ENCODE assay signal across 32 mouse cellular contexts in genomic region chr11:5918111-5918510, GRCm38 (mm10). TPM values are rescaled to one million over a fixed set of nuclear protein-coding genes. Genes with fewer than 3 reads are reported as not detected.
DNase-seq lines count a peak whose midpoint lies in the region; ATAC-seq lines count a peak whose summit lies in the region.
"Had no signal": no experiment of that assay in that cellular context is flagged by ENCODE, and none has a peak within 500 bp of the region (broad histone marks: within the 10 kb centered on the region; RNA-seq: fewer than 3 reads in every experiment).

No protein-coding gene starts in this region.

- intact Hi-C loops in heart, postnatal 36 days (cut with DNase I), result no loop called here

- 70% methylated on average over 2 of the region's 2 CpGs for WGBS in neural tube, embryonic 11.5 days
- WGBS in neural tube, embryonic 15.5 days, result 83% methylated on average over 2 of the region's 2 CpGs

- DNase-seq in heart, adult 11 months, result peak; percentile 74
- no peak for DNase-seq in heart, postnatal 36 days
- peak; percentile 6 for DNase-seq in neural tube, embryonic 11.5 days (ENCODE audit: low spot score)
- peak; percentile 85 for DNase-seq in 3T3-L1 (ENCODE audit: low read depth, low spot score)
- DNase-seq in NIH3T3 (ENCODE audit: low read depth), result peak; percentile 88
- DNase-seq in ovary, postnatal 36 days (ENCODE audit: low spot score), result no peak
- DNase-seq: adrenal gland, adult 2 months; adrenal gland, postnatal 14 days; cerebellum, adult 11-12 months; cerebellum, adult 8-10 months; cerebellum, postnatal 10 days; cerebellum, postnatal 36 days; embryo, embryonic 11 days; gastrocnemius, postnatal 10 days; gastrocnemius, postnatal 36 days; heart, postnatal 10 days; kidney, adult 11 months had no signal

- H3K9me3 ChIP-seq in neural tube, embryonic 11.5 days (ENCODE audit: control insufficient read depth, low read length), result no peaks in the 10 kb centered on the region
- H3K9me3 ChIP-seq in neural tube, embryonic 15.5 days (replicated peaks), result no peaks in the 10 kb centered on the region
- H3K9me3 ChIP-seq: embryonic facial prominence, embryonic 12.5 days; embryonic facial prominence, embryonic 15.5 days; forebrain, embryonic 12.5 days; forebrain, embryonic 15.5 days; heart, embryonic 12.5 days; heart, embryonic 15.5 days; hindbrain, embryonic 12.5 days; hindbrain, embryonic 15.5 days; intestine, embryonic 15.5 days had no signal

- H3K27ac ChIP-seq in neural tube, embryonic 11.5 days (ENCODE audit: low read depth, low read length), result no peak overlapping the region
- no peak overlapping the region for H3K27ac ChIP-seq in neural tube, embryonic 15.5 days (replicated peaks)
- H3K27ac ChIP-seq: embryonic facial prominence, embryonic 12.5 days; embryonic facial prominence, embryonic 15.5 days; forebrain, embryonic 12.5 days; forebrain, embryonic 15.5 days; heart, embryonic 15.5 days; hindbrain, embryonic 12.5 days; hindbrain, embryonic 15.5 days; intestine, embryonic 15.5 days had no signal

- ATAC-seq in neural tube, embryonic 11.5 days (ENCODE audit: insufficient read depth, low FRiP score, low TSS enrichment), result no peak
- no peak for ATAC-seq in neural tube, embryonic 15.5 days (ENCODE audit: low FRiP score)
- ATAC-seq: forebrain, embryonic 15.5 days; intestine, embryonic 15.5 days; Patski had no signal

- H3K36me3 ChIP-seq in neural tube, embryonic 11.5 days (ENCODE audit: control insufficient read depth, insufficient read depth, low read length), result no peaks in the 10 kb centered on the region
- no peaks in the 10 kb centered on the region for H3K36me3 ChIP-seq in neural tube, embryonic 15.5 days
- H3K36me3 ChIP-seq: embryonic facial prominence, embryonic 12.5 days; embryonic facial prominence, embryonic 15.5 days; forebrain, embryonic 12.5 days; forebrain, embryonic 15.5 days; heart, embryonic 12.5 days; heart, embryonic 15.5 days; hindbrain, embryonic 12.5 days; hindbrain, embryonic 15.5 days; intestine, embryonic 15.5 days had no signal

- no peaks in the 10 kb centered on the region for H3K27me3 ChIP-seq in neural tube, embryonic 11.5 days (ENCODE audit: control insufficient read depth, insufficient read depth, low read length)
- no peaks in the 10 kb centered on the region for H3K27me3 ChIP-seq in neural tube, embryonic 15.5 days (replicated peaks)
- H3K27me3 ChIP-seq: embryonic facial prominence, embryonic 12.5 days; embryonic facial prominence, embryonic 15.5 days; forebrain, embryonic 15.5 days; heart, embryonic 12.5 days; heart, embryonic 15.5 days; hindbrain, embryonic 12.5 days; hindbrain, embryonic 15.5 days; intestine, embryonic 15.5 days had no signal

- H3K4me2 ChIP-seq in neural tube, embryonic 11.5 days (ENCODE audit: low read depth), result no peak overlapping the region
- no peak overlapping the region for H3K4me2 ChIP-seq in neural tube, embryonic 15.5 days
- H3K4me2 ChIP-seq: embryonic facial prominence, embryonic 12.5 days; embryonic facial prominence, embryonic 15.5 days; forebrain, embryonic 12.5 days; forebrain, embryonic 15.5 days; heart, embryonic 12.5 days; heart, embryonic 15.5 days; hindbrain, embryonic 12.5 days; hindbrain, embryonic 15.5 days; intestine, embryonic 15.5 days had no signal

- H3K4me1 ChIP-seq in neural tube, embryonic 11.5 days (ENCODE audit: control insufficient read depth, insufficient read depth, low read length), result no peaks in the 10 kb centered on the region
- no peaks in the 10 kb centered on the region for H3K4me1 ChIP-seq in neural tube, embryonic 15.5 days
- H3K4me1 ChIP-seq: embryonic facial prominence, embryonic 12.5 days; embryonic facial prominence, embryonic 15.5 days; forebrain, embryonic 12.5 days; forebrain, embryonic 15.5 days; hindbrain, embryonic 12.5 days; hindbrain, embryonic 15.5 days; intestine, embryonic 15.5 days had no signal

- no peak overlapping the region for H3K9ac ChIP-seq in neural tube, embryonic 11.5 days (ENCODE audit: low read length)
- no peak overlapping the region for H3K9ac ChIP-seq in neural tube, embryonic 15.5 days (replicated peaks)
- H3K9ac ChIP-seq: embryonic facial prominence, embryonic 12.5 days; embryonic facial prominence, embryonic 15.5 days; forebrain, embryonic 12.5 days; forebrain, embryonic 15.5 days; heart, embryonic 12.5 days; heart, embryonic 15.5 days; hindbrain, embryonic 12.5 days; hindbrain, embryonic 15.5 days; intestine, embryonic 15.5 days had no signal

- H3K4me3 ChIP-seq in neural tube, embryonic 11.5 days (ENCODE audit: low read depth, low read length), result no peak overlapping the region
- H3K4me3 ChIP-seq in neural tube, embryonic 15.5 days (replicated peaks), result no peak overlapping the region
- H3K4me3 ChIP-seq: embryonic facial prominence, embryonic 12.5 days; embryonic facial prominence, embryonic 15.5 days; forebrain, embryonic 12.5 days; forebrain, embryonic 15.5 days; heart, embryonic 12.5 days; heart, embryonic 15.5 days; hindbrain, embryonic 12.5 days; hindbrain, embryonic 15.5 days; intestine, embryonic 15.5 days had no signal

RNA-seq across cellular contexts. Expression of gene Myl7, which starts 19.5 kb away (rescaled TPM):
- total RNA-seq in heart, postnatal 36 days (2021), result 100 to 1,000 TPM; 502 to 735 TPM
- 3.9 and 16.9 TPM in 2 replicates for polyA plus RNA-seq in neural tube, embryonic 11.5 days (2014; fragmentation: Nextera tagmentation; extraction: Ambion mirVana)
- polyA plus RNA-seq in neural tube, embryonic 15.5 days (2015; fragmentation: Nextera tagmentation; extraction: Ambion mirVana), result 1.4 and 10.6 TPM in 2 replicates
- total RNA-seq: adrenal gland, adult 2 months; adrenal gland, postnatal 14 days; gastrocnemius, adult 18-20 months; gastrocnemius, postnatal 10 days; gastrocnemius, postnatal 36 days; granulocyte monocyte progenitor cell, adult 5-6 weeks; hematopoietic stem cell, adult 5-6 weeks had no signal
- polyA plus RNA-seq: cortical plate, adult 2 months; Patski had no signal

RNA-seq across cellular contexts. Expression of gene Gck, which starts 31.8 kb away (rescaled TPM):
- 10 to 100 TPM in 1 of 2 experiments, 1 to 10 TPM in 1; 3.4 to 18.5 TPM for total RNA-seq in heart, postnatal 36 days (2021)
- 0.88 and 1.4 TPM in 2 replicates for polyA plus RNA-seq in neural tube, embryonic 11.5 days (2014; fragmentation: Nextera tagmentation; extraction: Ambion mirVana)
- polyA plus RNA-seq in neural tube, embryonic 15.5 days (2015; fragmentation: Nextera tagmentation; extraction: Ambion mirVana), result 3.4 and 4.2 TPM in 2 replicates
- total RNA-seq: gastrocnemius, postnatal 10 days; granulocyte monocyte progenitor cell, adult 5-6 weeks; hematopoietic stem cell, adult 5-6 weeks had no signal

RNA-seq across cellular contexts. Expression of gene Ykt6, which starts 37.4 kb away (rescaled TPM):
- total RNA-seq in heart, postnatal 36 days (2021), result 10 to 100 TPM; 60.5 to 66.3 TPM
- polyA plus RNA-seq in neural tube, embryonic 11.5 days (2014; fragmentation: Nextera tagmentation; extraction: Ambion mirVana), result 32.3 and 32.6 TPM in 2 replicates
- 84.9 and 87.1 TPM in 2 replicates for polyA plus RNA-seq in neural tube, embryonic 15.5 days (2015; fragmentation: Nextera tagmentation; extraction: Ambion mirVana)

RNA-seq across cellular contexts. Expression of gene Pold2, which starts 40.0 kb away (rescaled TPM):
- total RNA-seq in heart, postnatal 36 days (2021), result 10 to 100 TPM; 36.1 to 38.7 TPM
- 92.5 and 102 TPM in 2 replicates for polyA plus RNA-seq in neural tube, embryonic 11.5 days (2014; fragmentation: Nextera tagmentation; extraction: Ambion mirVana)
- polyA plus RNA-seq in neural tube, embryonic 15.5 days (2015; fragmentation: Nextera tagmentation; extraction: Ambion mirVana), result 64.5 and 81.0 TPM in 2 replicates

RNA-seq across cellular contexts. Expression of gene Aebp1, which starts 56.4 kb away (rescaled TPM):
- total RNA-seq in heart, postnatal 36 days (2021), result 10 to 100 TPM; 17.3 to 27.3 TPM
- 8.9 and 9.7 TPM in 2 replicates for polyA plus RNA-seq in neural tube, embryonic 11.5 days (2014; fragmentation: Nextera tagmentation; extraction: Ambion mirVana)
- 22.1 and 24.3 TPM in 2 replicates for polyA plus RNA-seq in neural tube, embryonic 15.5 days (2015; fragmentation: Nextera tagmentation; extraction: Ambion mirVana)
- total RNA-seq: granulocyte monocyte progenitor cell, adult 5-6 weeks had no signal

Comparison
In these comparisons a context has a peak if more than half of its experiments do, and no peak if none do; other contexts are left out.
1. DNase-seq: peak in heart, adult 11 months (single experiment), neural tube, embryonic 11.5 days (single experiment), 3T3-L1 (single experiment) and NIH3T3 (single experiment); none in heart, postnatal 36 days (0 of 2) and ovary, postnatal 36 days (single experiment).